Mouse (Mus musculus) heart, embryonic 15.5 days (tissue): ENCODE data around the gene Selenos. TPM values are rescaled to one million over a fixed set of nuclear protein-coding genes. Genes with fewer than 3 reads are reported as not detected.

ENCODE experiments used
- ATAC-seq: fragments of 200-750 bp; cut with Nextera tagmentation; replicated peaks from 2 replicates; pipeline ENCODE4 v1.8.0; 2017; ENCODE audit warnings: low read depth, moderate TSS enrichment; ENCODE audit not compliant: insufficient number of reproducible peaks, insufficient read depth, low FRiP score
- H3K27ac ChIP-seq: fragments of 300-500 bp; sonication (generic); 2 replicates; pipeline ENCODE4 v1.5.1; 2015; ENCODE audit warnings: mild to moderate bottlenecking, inconsistent platforms
- H3K27me3 ChIP-seq: fragments of 300-500 bp; sonication (generic); 2 replicates; pipeline ENCODE4 v1.6.1; 2015; ENCODE audit warnings: inconsistent platforms
- H3K36me3 ChIP-seq: fragments of 300-500 bp; sonication (generic); 2 replicates; pipeline ENCODE4 v1.6.1; 2015; ENCODE audit warnings: mild to moderate bottlenecking, inconsistent platforms
- H3K4me1 ChIP-seq: fragments of 300-500 bp; sonication (generic); replicated peaks from 2 replicates; pipeline ENCODE4 v1.6.1; 2015; ENCODE audit warnings: inconsistent platforms
- H3K4me2 ChIP-seq: fragments of 300-500 bp; sonication (generic); 2 replicates; pipeline ENCODE4 v1.6.1; 2015; ENCODE audit warnings: inconsistent platforms, mild to moderate bottlenecking, moderate library complexity
- H3K4me3 ChIP-seq: fragments of 300-500 bp; sonication (generic); 2 replicates; pipeline ENCODE4 v1.5.1; 2015; ENCODE audit warnings: mild to moderate bottlenecking, inconsistent platforms
- H3K9ac ChIP-seq: fragments of 300-500 bp; sonication (generic); 2 replicates; pipeline ENCODE4 v1.6.1; 2015; ENCODE audit warnings: mild to moderate bottlenecking, inconsistent platforms
- H3K9me3 ChIP-seq: fragments of 300-500 bp; sonication (generic); replicated peaks from 2 replicates; pipeline ENCODE4 v1.6.1; 2016; ENCODE audit warnings: inconsistent platforms
- WGBS: fragments of 180-500 bp; shearing (Covaris S2); methylation state at CpG from one replicate; pipeline ENCODE4 v1.1.7; 2015; ENCODE audit warnings: mixed read lengths; 5-methylcytosine and 5-hydroxymethylcytosine counted together
- polyA plus RNA-seq: library from polyadenylated mRNA; unstranded; fragments of >200 nt; fragmentation: Nextera tagmentation; extraction: Ambion mirVana; gene quantifications from 2 replicates; pipeline ENCODE4 v1.2.1, GENCODE M21; 2015

The Selenos gene
- polyA plus RNA-seq: 64.5 and 70.4 TPM in 2 replicates

DNA sequence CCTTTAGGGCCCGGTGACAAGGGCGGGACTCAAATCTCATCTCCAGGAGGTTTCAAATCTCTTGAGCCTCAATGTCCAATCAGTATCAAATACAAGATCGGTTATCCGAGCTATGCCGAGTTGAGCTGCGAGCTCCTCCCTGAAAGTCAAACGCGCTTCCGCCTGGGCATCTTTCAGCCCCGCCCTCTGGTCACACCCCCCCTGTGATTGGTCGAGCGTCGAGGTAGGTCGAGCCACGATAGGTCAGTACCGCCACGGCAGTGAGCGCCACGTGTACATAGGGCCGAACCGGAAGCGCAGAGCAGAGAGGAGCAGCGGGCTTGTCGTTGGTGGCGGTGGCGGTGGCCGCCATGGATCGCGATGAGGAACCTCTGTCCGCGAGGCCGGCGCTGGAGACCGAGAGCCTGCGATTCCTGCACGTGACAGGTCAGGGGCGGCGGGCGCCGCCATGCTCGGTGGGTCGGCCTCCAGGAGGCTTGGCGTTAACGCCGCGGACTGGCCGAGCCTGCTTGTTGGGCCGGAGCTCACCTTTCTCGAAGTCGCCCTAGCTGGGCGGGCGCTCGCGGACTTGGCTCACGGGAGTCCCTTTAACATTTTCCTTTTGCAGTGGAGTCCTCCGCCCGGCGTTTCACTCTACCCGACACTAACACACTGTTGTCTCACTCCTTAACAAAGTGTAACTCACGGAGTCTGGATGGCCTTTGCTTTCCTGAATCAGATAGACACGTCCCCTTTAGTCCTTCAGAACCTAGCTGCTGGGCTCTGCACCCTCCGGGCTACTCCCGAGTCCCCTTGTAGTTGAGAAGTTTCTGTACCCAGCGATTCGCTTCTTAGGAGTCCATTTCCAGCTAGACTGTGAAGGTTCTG, at the start of gene Selenos:
Gene Selenos (plus strand): TSS at position 286 of the 867 bp plus-strand sequence.
- peaks cover 38% of the 10 kb centered on the region for H3K36me3 ChIP-seq
- under 1% methylated on average over 64 of the region's 65 CpGs for WGBS

DNA sequence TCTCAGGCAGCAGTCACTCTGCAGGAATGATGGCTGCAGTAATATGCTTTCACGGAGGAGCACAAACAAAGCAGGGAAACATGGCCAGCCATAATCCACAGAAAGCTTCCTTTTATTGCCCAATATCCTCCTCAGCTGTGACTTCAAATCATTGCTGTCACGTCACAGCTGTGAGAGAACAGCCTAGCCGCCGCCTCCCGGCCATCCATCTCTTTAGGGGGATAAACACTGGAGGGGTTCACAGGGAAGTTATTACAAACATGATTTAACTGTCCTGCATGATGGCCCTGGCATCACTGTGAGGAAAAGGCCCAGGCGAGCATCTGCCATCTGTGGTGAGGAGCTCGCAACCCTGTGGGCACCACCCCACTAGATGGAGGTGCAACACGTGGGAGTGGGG, 42.6 kb upstream of the Selenos start:
- ATAC-seq: no peak
- H3K9me3 ChIP-seq: no peaks in the 10 kb centered on the region
- 77% methylated on average over 8 of the region's 8 CpGs for WGBS
- no peak overlapping the region for H3K9ac ChIP-seq
- no peaks in the 10 kb centered on the region for H3K36me3 ChIP-seq
- 0 out of 2 replicates have a peak, but pooled peaks cover 7% of the 10 kb centered on the region for H3K27me3 ChIP-seq
- H3K4me2 ChIP-seq: no peak overlapping the region
- no peak overlapping the region for H3K27ac ChIP-seq
- 0 out of 2 replicates have a peak, but pooled peaks cover 2% of the 10 kb centered on the region for H3K4me1 ChIP-seq
- H3K4me3 ChIP-seq: no peak overlapping the region

More for the DNA sequence above, at the start of gene Selenos:
- H3K4me2 ChIP-seq: peak within 1 kb of the TSS; percentile 75
- peak within 1 kb of the TSS; percentile 68 for H3K9ac ChIP-seq
- ATAC-seq: peak; percentile 100
- no peaks in the 10 kb centered on the region for H3K27me3 ChIP-seq
- no peaks in the 10 kb centered on the region for H3K9me3 ChIP-seq
- peak within 1 kb of the TSS; percentile 71 for H3K4me3 ChIP-seq
- H3K27ac ChIP-seq: peak within 1 kb of the TSS; percentile 79
- H3K4me1 ChIP-seq: peaks cover 17% of the 10 kb centered on the region

DNA sequence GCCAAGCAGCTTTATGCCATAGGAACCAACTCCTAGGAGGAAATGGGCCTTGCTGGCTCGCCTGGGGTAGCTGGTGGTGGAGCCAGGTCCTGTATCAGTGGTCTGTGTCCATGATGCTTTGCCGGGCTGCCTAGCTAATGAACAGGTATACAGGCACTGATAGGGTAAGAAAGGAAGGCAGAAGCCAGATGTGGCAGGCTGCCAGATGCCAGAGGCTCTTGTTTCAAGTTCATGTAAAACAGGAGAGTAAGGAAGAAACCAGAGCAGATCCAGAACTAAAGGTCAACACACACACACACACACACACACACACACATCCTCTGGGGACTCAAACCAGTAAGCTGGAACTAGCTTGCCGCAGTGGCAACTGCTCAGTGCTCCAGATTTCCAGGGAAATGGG, 41.2 kb upstream of the Selenos start:
- Histone ChIP-seq H3K4me3 (no peak overlapping the region), H3K9ac (no peak overlapping the region), H3K27me3 (0 out of 2 replicates have a peak, but pooled peaks cover 7% of the 10 kb centered on the region), H3K27ac (no peak overlapping the region), H3K4me1 (0 out of 2 replicates have a peak, but pooled peaks cover 2% of the 10 kb centered on the region), H3K9me3 (no peaks in the 10 kb centered on the region), H3K4me2 (no peak overlapping the region), H3K36me3 (no peaks in the 10 kb centered on the region)
- ATAC-seq: no peak
- 46% methylated on average over 3 of the region's 3 CpGs for WGBS

DNA sequence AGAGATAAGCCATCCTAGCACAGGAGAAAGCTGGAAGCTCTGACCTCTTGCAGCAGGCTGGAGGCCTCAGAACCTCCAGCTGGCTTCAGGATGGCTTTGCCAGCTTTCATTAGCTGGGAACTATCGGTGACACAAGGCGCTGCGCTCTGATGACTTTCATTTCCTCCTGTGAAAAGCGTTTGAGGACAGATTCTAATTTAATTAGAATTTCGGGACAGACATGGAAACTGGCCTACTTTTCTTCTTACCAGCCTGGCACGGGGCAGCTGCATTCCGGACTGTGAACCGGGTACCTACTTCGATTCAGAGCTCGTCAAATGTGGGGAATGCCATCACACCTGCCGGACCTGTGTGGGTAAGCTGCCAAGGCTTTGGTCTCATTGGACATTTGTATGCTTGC, 40.7 kb upstream of the Selenos start:
- no peak overlapping the region for H3K4me3 ChIP-seq
- no peaks in the 10 kb centered on the region for H3K9me3 ChIP-seq
- H3K27me3 ChIP-seq: 0 out of 2 replicates have a peak, but pooled peaks cover 7% of the 10 kb centered on the region
- H3K36me3 ChIP-seq: no peaks in the 10 kb centered on the region
- 0 out of 2 replicates have a peak, but pooled peaks cover 2% of the 10 kb centered on the region for H3K4me1 ChIP-seq
- H3K4me2 ChIP-seq: no peak overlapping the region
- 79% methylated on average over 11 of the region's 11 CpGs for WGBS
- no peak for ATAC-seq
- H3K27ac ChIP-seq: no peak overlapping the region
- no peak overlapping the region for H3K9ac ChIP-seq

DNA sequence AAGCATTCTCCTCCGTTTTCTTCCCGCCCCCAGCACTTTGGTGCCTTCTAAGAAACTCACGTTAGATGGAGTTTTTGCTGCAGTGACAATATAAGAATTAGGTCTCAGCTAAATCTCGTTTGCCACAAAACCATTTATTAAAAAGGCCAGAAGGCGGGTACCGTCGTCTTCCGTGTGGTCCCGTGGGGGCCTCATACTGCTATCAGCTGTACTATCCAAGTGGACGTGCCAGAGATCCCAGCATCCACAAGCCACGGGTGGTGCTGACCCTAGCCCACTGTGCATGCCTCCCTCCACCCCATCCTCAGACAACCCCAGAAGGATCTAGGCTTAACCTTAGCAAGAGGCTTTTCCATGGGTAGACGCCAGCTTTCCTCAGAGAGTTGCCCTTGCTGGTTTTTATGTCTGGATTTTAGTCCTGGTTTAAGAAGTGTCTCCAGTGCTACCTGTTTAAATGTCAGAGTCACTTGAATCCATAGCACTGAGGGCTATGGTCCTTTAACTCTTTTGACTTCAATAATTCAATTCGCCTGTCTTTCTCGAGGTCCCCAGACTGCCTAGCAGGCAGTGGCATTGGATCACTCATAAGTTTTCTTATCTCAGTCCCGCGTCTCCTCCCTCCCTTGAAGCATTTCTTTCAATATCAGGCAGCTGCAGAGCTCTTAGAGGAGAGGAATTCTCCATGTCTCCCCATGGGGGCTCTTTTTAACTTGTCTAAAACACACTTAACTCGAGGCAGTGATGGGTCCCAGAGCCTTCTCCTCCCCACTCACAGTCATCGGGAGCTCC, 39.2 kb upstream of the Selenos start:
- Histone ChIP-seq H3K27ac (no peak overlapping the region), H3K36me3 (no peaks in the 10 kb centered on the region), H3K4me3 (no peak overlapping the region), H3K27me3 (0 out of 2 replicates have a peak, but pooled peaks cover 7% of the 10 kb centered on the region), H3K4me1 (0 out of 2 replicates have a peak, but pooled peaks cover 2% of the 10 kb centered on the region), H3K9me3 (no peaks in the 10 kb centered on the region), H3K4me2 (no peak overlapping the region), H3K9ac (no peak overlapping the region)
- WGBS: 68% methylated on average over 18 of the region's 18 CpGs
- ATAC-seq: no peak

DNA sequence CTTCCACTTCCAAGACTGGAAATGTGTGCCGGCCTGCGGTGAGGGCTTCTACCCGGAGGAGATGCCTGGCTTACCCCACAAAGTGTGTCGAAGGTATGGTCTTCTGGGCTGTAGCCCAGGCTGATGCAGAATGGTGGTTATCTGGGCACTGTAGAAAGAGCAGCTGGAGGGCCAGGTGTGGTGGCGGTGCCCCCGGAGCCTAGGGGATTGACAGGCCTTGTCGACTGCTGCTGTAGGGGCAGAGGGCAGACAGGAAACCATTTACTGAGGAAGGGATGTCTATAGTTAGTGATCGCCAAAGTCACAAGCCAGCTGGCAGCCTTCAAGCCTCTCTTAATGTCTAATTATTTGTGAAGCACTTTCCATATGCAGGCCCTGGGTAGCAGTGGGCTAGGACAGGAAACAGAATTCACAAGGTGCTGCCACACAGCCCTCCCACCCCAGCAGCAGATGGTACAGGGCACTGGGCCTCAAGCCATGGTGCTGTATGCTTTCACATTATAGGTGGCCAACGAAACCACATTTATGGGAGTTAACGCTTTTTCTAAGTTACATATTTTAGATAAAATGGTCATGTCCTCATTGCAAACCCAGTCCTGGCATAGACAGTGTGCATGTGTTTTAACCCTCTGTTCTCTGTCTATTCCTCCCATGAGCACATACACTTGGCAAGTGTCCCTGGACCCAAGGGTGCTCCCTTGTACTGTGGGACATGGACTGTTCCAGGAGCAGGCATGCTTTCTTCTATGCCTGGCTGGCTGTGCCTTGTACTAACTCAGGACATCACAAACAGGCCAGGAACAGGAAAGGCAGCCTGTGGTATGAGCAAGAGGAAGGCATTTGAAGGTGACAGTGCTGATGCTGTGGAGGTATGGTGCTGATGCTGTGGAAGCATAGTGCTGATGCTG, 35.6 kb upstream of the Selenos start, which contains the start of gene Gm45213:
Gene Gm45213 (plus strand): TSS at position 51 of the 908 bp plus-strand sequence.
- H3K27me3 ChIP-seq: peaks cover 13% of the 10 kb centered on the region; the same call in 1 of the 2 replicates
- ATAC-seq: no peak
- WGBS: 77% methylated on average over 10 of the region's 10 CpGs
- no peak within 1 kb of the TSS for H3K9ac ChIP-seq
- H3K4me2 ChIP-seq: no peak within 1 kb of the TSS
- no peak within 1 kb of the TSS for H3K27ac ChIP-seq
- no peak within 1 kb of the TSS for H3K4me3 ChIP-seq
- H3K36me3 ChIP-seq: no peaks in the 10 kb centered on the region
- H3K4me1 ChIP-seq: no peaks in the 10 kb centered on the region
- H3K9me3 ChIP-seq: no peaks in the 10 kb centered on the region

DNA sequence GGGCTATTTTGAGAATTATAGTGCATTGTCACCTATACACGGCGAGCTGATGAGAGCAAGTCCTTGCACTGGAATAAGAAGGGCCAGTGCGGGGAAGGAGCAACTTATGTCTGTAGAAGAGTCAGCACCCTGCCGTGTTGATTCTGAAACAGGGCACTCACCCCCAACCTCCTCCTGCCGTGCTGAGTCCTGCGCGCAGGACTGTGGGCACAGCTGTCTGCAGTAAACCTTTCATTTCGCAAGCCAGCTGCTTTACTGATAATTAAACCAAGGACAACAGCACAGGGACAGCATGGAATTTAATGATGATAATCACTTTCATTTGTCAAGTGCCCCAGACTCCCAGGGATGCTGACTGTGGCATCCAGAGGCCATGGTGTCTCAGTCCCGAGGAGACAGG, 34.8 kb upstream of the Selenos start:
- no peaks in the 10 kb centered on the region for H3K4me1 ChIP-seq
- no peak overlapping the region for H3K4me3 ChIP-seq
- H3K36me3 ChIP-seq: no peaks in the 10 kb centered on the region
- no peak overlapping the region for H3K9ac ChIP-seq
- H3K27me3 ChIP-seq: peaks cover 13% of the 10 kb centered on the region; the same call in 1 of the 2 replicates
- no peak overlapping the region for H3K27ac ChIP-seq
- H3K4me2 ChIP-seq: no peak overlapping the region
- no peak for ATAC-seq
- H3K9me3 ChIP-seq: no peaks in the 10 kb centered on the region
- 51% methylated on average over 9 of the region's 9 CpGs for WGBS

DNA sequence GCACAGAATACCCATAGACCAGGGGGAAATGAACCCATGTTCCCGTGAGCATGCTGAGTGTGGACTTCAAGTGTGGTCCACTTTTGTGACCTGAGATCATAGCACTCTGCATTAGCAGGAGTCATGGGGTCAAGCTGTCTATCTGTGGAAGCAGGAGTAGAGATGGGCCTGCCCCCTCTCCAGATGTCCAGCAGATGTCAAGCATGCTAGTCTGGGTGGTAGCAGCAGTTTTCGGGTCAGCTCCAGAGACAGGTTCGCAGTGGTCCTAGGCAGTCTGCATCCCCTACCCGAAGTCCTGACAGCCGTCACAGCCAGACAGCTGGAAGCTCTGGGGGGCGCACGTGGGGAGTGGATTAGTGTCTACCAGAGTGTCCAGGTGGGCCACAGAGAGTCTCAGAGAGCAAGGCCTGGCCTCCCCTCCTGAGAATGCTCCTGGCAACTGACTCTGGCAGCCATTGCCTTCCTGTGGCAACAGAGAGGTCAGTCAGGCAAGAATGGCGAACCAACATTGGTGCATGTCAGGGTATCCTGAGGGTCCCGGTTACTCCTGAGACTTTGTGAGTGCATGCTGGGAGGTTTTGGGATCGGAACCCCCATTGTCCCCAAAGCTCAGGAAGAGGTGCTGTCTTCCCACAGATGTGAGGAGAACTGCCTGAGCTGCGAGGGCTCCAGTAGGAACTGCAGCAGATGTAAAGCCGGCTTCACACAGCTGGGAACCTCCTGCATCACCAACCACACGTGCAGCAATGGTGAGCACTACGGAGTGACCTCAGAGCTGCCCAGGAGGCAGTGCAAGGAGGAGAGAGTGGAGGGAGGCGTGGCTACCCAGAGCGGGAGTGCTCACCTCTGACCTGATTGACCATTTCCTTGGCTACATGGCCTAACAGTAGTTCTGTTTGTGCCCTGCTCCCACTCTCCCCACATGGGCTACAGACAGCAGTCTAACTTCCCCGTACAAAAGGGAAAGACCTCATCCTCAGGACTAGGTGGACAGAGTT, 32.2 kb upstream of the Selenos start:
- H3K9ac ChIP-seq: no peak overlapping the region
- H3K4me3 ChIP-seq: no peak overlapping the region
- H3K27me3 ChIP-seq: peaks cover 13% of the 10 kb centered on the region; the same call in 1 of the 2 replicates
- no peaks in the 10 kb centered on the region for H3K9me3 ChIP-seq
- H3K4me2 ChIP-seq: no peak overlapping the region
- H3K4me1 ChIP-seq: no peaks in the 10 kb centered on the region
- ATAC-seq: no peak
- H3K36me3 ChIP-seq: no peaks in the 10 kb centered on the region
- no peak overlapping the region for H3K27ac ChIP-seq
- 58% methylated on average over 17 of the region's 17 CpGs for WGBS

DNA sequence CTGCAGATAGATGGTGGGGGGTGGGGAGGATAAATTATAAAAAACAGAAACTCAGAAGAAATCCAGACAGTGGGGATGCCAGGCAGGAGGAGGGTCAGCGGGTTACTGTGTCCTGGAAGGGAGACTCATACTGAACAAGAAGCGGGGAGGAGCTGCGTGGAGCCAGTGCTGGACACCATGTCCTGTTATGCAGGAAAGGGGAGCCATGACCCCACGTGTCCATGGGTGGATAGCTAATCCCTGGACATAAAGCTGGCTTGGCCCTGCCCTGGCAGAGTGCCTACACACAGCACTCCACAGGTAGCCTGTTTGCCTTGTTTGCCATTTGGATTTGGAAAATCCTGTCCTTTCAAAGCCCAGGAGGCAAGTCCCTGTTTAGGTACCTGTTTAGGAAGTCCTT, 31.5 kb upstream of the Selenos start:
- Histone ChIP-seq H3K27me3 (peaks cover 13% of the 10 kb centered on the region; the same call in 1 of the 2 replicates), H3K27ac (no peak overlapping the region), H3K4me2 (no peak overlapping the region), H3K4me1 (no peaks in the 10 kb centered on the region), H3K4me3 (no peak overlapping the region), H3K36me3 (no peaks in the 10 kb centered on the region), H3K9ac (no peak overlapping the region), H3K9me3 (no peaks in the 10 kb centered on the region)
- WGBS: 70% methylated on average over 4 of the region's 4 CpGs
- ATAC-seq: no peak
